Mouse (Mus musculus) gastrocnemius, adult 8-10 months (tissue): ENCODE measurements at regions not wholly inside any gene's neighbourhood (a gene's known extent, or its start where the extent isn't known, plus 50 kb on each side); places are given as distances from the start of the nearest gene placed in this dataset.

Experiments
- DNase-seq, 2 experiments: peaks; one replicate each; pipeline ENCODE4 v3.0.0; 2022; ENCODE audit warnings: low spot score in 2 of 2

- no peak for DNase-seq
These were observed 226.5 kb upstream of the Mphosph6 start for GRCm38 (mm10) chr8:118028061-118028850.

GRCm38 (mm10) chr8:118023451-118023850 lies 221.7 kb upstream of the Mphosph6 start:
- no peak for DNase-seq

GRCm38 (mm10) chr8:118021978-118022377 lies 220.2 kb upstream of the Mphosph6 start:
- DNase-seq = no peak

- no peak for DNase-seq
These were observed 215.5 kb upstream of the Mphosph6 start for GRCm38 (mm10) chr8:118017261-118017660.

- DNase-seq = no peak
These were observed 203.4 kb upstream of the Mphosph6 start for GRCm38 (mm10) chr8:118005186-118005585.

- no peak for DNase-seq
These were observed 202.7 kb upstream of the Mphosph6 start for GRCm38 (mm10) chr8:118004391-118004851.

- DNase-seq = no peak
These were observed 199.4 kb upstream of the Mphosph6 start for GRCm38 (mm10) chr8:118001138-118001537.

- DNase-seq = no peak
These were observed 190.1 kb upstream of the Mphosph6 start for GRCm38 (mm10) chr8:117991826-117992225.

- no peak for DNase-seq
These were observed 187.0 kb upstream of the Mphosph6 start for GRCm38 (mm10) chr8:117988781-117989180.

- DNase-seq = no peak
These were observed 166.6 kb upstream of the Mphosph6 start for GRCm38 (mm10) chr8:117968306-117968705.

GRCm38 (mm10) chr8:117966556-117966955 lies 164.8 kb upstream of the Mphosph6 start:
- no peak for DNase-seq

GRCm38 (mm10) chr8:117963426-117963825 lies 161.7 kb upstream of the Mphosph6 start:
- no peak for DNase-seq

GRCm38 (mm10) chr8:117962666-117963065 lies 160.9 kb upstream of the Mphosph6 start:
- DNase-seq = no peak

GRCm38 (mm10) chr8:117959501-117959900 lies 157.8 kb upstream of the Mphosph6 start:
- no peak for DNase-seq

- no peak for DNase-seq
These were observed 157.2 kb upstream of the Mphosph6 start for GRCm38 (mm10) chr8:117958914-117959313.

- no peak for DNase-seq
These were observed 149.9 kb upstream of the Mphosph6 start for GRCm38 (mm10) chr8:117951656-117952055.

- DNase-seq = no peak
These were observed 144.8 kb upstream of the Mphosph6 start for GRCm38 (mm10) chr8:117946540-117946939.

- no peak for DNase-seq
These were observed 132.9 kb upstream of the Mphosph6 start for GRCm38 (mm10) chr8:117934566-117935094.

- no peak for DNase-seq
These were observed 128.9 kb upstream of the Mphosph6 start for GRCm38 (mm10) chr8:117930687-117931086.

GRCm38 (mm10) chr8:117929606-117930005 lies 127.9 kb upstream of the Mphosph6 start:
- no peak for DNase-seq

- no peak for DNase-seq
These were observed 121.6 kb upstream of the Mphosph6 start for GRCm38 (mm10) chr8:117923296-117923695.

- no peak for DNase-seq
These were observed 101.3 kb upstream of the Mphosph6 start for GRCm38 (mm10) chr8:117903052-117903451.

GRCm38 (mm10) chr8:117899892-117900291 lies 98.1 kb upstream of the Mphosph6 start:
- no peak for DNase-seq
